In the genomic region with DNA sequence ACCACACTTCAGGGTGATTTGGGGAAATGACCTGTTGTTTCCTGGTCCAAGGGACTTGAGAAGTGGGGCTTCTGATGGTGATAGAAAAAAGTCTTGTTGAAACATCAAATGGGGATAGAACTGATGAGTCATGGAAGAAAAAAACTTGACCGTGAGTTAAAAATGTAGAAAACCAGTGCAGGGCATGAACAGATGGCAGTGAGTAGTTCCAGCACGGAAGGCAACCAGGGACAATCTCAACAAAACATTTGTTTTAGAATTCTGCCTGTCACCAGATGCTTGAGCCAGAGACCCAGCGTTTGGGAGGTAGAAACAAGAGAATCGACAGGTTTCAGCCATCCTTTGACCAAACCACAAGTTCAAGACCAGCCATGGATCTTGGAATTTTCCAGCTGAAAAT, we compare ENCODE assay signal across 28 mouse cellular contexts. TPM values are rescaled to one million over a fixed set of nuclear protein-coding genes. Genes with fewer than 3 reads are reported as not detected.
DNase-seq lines count a peak whose midpoint lies in the region; TF ChIP-seq lines count a peak whose summit lies in the region.
"Had no signal": no experiment of that assay in that cellular context is flagged by ENCODE, and none has a peak within 500 bp of the region (broad histone marks: within the 10 kb centered on the region; RNA-seq: fewer than 3 reads in every experiment).

No protein-coding gene starts in this region.

- no peaks in the 10 kb centered on the region for H3K27me3 ChIP-seq in heart, adult 2 months (ENCODE audit: control insufficient read depth, insufficient read depth, low read length)
- H3K27me3 ChIP-seq in embryonic facial prominence, embryonic 10.5 days (replicated peaks; ENCODE audit: low read depth, poor library complexity, severe bottlenecking), result no peaks in the 10 kb centered on the region
- H3K27me3 ChIP-seq: embryonic facial prominence, embryonic 12.5 days; forebrain, embryonic 12.5 days; heart, embryonic 12.5 days; limb, embryonic 12.5 days; liver, embryonic 13.5 days; midbrain, embryonic 15.5 days; neural tube, embryonic 12.5 days; Patski had no signal

- H3K4me3 ChIP-seq in heart, adult 2 months, result no peak overlapping the region
- no peak overlapping the region for H3K4me3 ChIP-seq in embryonic facial prominence, embryonic 10.5 days
- H3K4me3 ChIP-seq: embryonic facial prominence, embryonic 12.5 days; erythroblast, embryonic 14.5 days; forebrain, embryonic 12.5 days; heart, embryonic 12.5 days; hindbrain, embryonic 10.5 days; limb, embryonic 12.5 days; liver, embryonic 13.5 days; midbrain, embryonic 15.5 days; neural tube, embryonic 12.5 days had no signal

- peak; percentile 8 for DNase-seq in heart, adult 11 months
- DNase-seq in heart, adult 2 months, result no peak
- DNase-seq in left cerebral cortex, postnatal 25 days (ENCODE audit: low spot score in 2 of 2), result peak; percentile 16 to 85
- DNase-seq in left cerebral cortex, adult 11 months (ENCODE audit: low spot score), result no peak
- peak; percentile 24 to 54 for DNase-seq in frontal cortex, postnatal 36 days (ENCODE audit: low spot score in 2 of 2)
- DNase-seq in telencephalon, adult 2 months (ENCODE audit: low read depth, low spot score), result peak; percentile 73
- DNase-seq in embryonic facial prominence, embryonic 10.5 days (ENCODE audit: low spot score), result no peak
- no peak for DNase-seq in lung, postnatal 36 days
- DNase-seq: adrenal gland, adult 2 months; cerebellum, adult 11-12 months; cerebellum, postnatal 10 days; gastrocnemius, postnatal 10 days; heart, postnatal 10 days; kidney, adult 9 months; kidney, postnatal 14 days; liver, embryonic 13.5 days; lung, embryonic 14.5 days; lung, postnatal 4 days had no signal

- 68% methylated on average over 4 of the region's 4 CpGs for WGBS in heart, adult 2 months
- 87% methylated on average over 4 of the region's 4 CpGs for WGBS in embryonic facial prominence, embryonic 10.5 days

- no peaks in the 10 kb centered on the region for H3K79me2 ChIP-seq in heart, adult 2 months (replicated peaks; ENCODE audit: control insufficient read depth, insufficient read depth, low read length)

- H3K27ac ChIP-seq in heart, adult 2 months, result no peak overlapping the region
- H3K27ac ChIP-seq in embryonic facial prominence, embryonic 10.5 days (replicated peaks), result no peak overlapping the region
- H3K27ac ChIP-seq: embryonic facial prominence, embryonic 12.5 days; forebrain, embryonic 12.5 days; hindbrain, embryonic 10.5 days; hindbrain, postnatal 0 days; limb, embryonic 12.5 days; liver, embryonic 13.5 days; midbrain, embryonic 15.5 days; neural tube, embryonic 12.5 days had no signal

- no peaks in the 10 kb centered on the region for H3K9me3 ChIP-seq in embryonic facial prominence, embryonic 10.5 days
- H3K9me3 ChIP-seq: embryonic facial prominence, embryonic 12.5 days; forebrain, embryonic 12.5 days; heart, embryonic 12.5 days; hindbrain, embryonic 10.5 days; limb, embryonic 12.5 days; liver, embryonic 13.5 days; midbrain, embryonic 15.5 days; neural tube, embryonic 12.5 days had no signal

- no peak for TF ChIP-seq CTCF in heart, adult 2 months (IDR thresholded peaks at IDR 0.05)

- TF ChIP-seq POLR2A in heart, adult 2 months (IDR thresholded peaks at IDR 0.05; ENCODE audit: insufficient read depth, low read depth, low read length), result no peak

- H3K4me1 ChIP-seq in heart, adult 2 months (ENCODE audit: control insufficient read depth, insufficient read depth, low read length), result no peaks in the 10 kb centered on the region
- H3K4me1 ChIP-seq in embryonic facial prominence, embryonic 10.5 days, result no peaks in the 10 kb centered on the region
- H3K4me1 ChIP-seq: embryonic facial prominence, embryonic 12.5 days; forebrain, embryonic 12.5 days; heart, embryonic 12.5 days; hindbrain, embryonic 10.5 days; limb, embryonic 12.5 days; liver, embryonic 13.5 days; midbrain, embryonic 15.5 days; neural tube, embryonic 12.5 days had no signal

- intact Hi-C loops in heart, adult 2 months (cut with DNase I), result loop anchor here (10.0 kb wide), 1 partner anchor 159 kb away; no protein-coding TSS in a partner anchor
- intact Hi-C loops in left cerebral cortex, postnatal 25 days (cut with DNase I), result loop anchor here (10.0 kb wide), 1 partner anchor 649 kb away; the partner anchor contains the start of gene Pfn2

- no peak overlapping the region for H3K9ac ChIP-seq in heart, adult 2 months (ENCODE audit: low read depth, low read length)
- H3K9ac ChIP-seq: embryonic facial prominence, embryonic 12.5 days; forebrain, embryonic 12.5 days; heart, embryonic 12.5 days; limb, embryonic 12.5 days; liver, embryonic 13.5 days; lung, embryonic 14.5 days; midbrain, embryonic 15.5 days; neural tube, embryonic 12.5 days had no signal

- TF ChIP-seq EP300 in heart, adult 2 months (IDR thresholded peaks at IDR 0.05; ENCODE audit: insufficient read depth, low read depth, low read length), result no peak

- no peaks in the 10 kb centered on the region for H3K36me3 ChIP-seq in heart, adult 2 months (ENCODE audit: control insufficient read depth, insufficient read depth, low read length)
- H3K36me3 ChIP-seq in embryonic facial prominence, embryonic 10.5 days (replicated peaks), result no peaks in the 10 kb centered on the region
- H3K36me3 ChIP-seq: embryonic facial prominence, embryonic 12.5 days; forebrain, embryonic 12.5 days; heart, embryonic 12.5 days; hindbrain, embryonic 10.5 days; limb, embryonic 12.5 days; liver, embryonic 13.5 days; midbrain, embryonic 15.5 days; neural tube, embryonic 12.5 days had no signal

RNA-seq across cellular contexts. Expression of gene Eif2a, which starts 32.0 kb away (rescaled TPM):
- total RNA-seq in heart, adult 2 months (2021), result 10 to 100 TPM; 32.0 to 42.0 TPM
- 9.3 and 27.5 TPM in 2 replicates for polyA plus RNA-seq in heart, adult 2 months (2012; rRNA removed)
- 10 to 100 TPM; 40.8 to 42.2 TPM for total RNA-seq in left cerebral cortex, postnatal 25 days (2021)
- polyA plus RNA-seq in embryonic facial prominence, embryonic 10.5 days (2016; fragmentation: Nextera tagmentation; extraction: Ambion mirVana), result 57.4 and 58.9 TPM in 2 replicates

RNA-seq across cellular contexts. Expression of gene Serp1, which starts 32.1 kb away (rescaled TPM):
- total RNA-seq in heart, adult 2 months (2021), result 10 to 100 TPM; 12.2 to 12.3 TPM
- 6.8 and 9.0 TPM in 2 replicates for polyA plus RNA-seq in heart, adult 2 months (2012; rRNA removed)
- 10 to 100 TPM; 23.4 to 25.4 TPM for total RNA-seq in left cerebral cortex, postnatal 25 days (2021)
- polyA plus RNA-seq in embryonic facial prominence, embryonic 10.5 days (2016; fragmentation: Nextera tagmentation; extraction: Ambion mirVana), result 144 and 146 TPM in 2 replicates

Comparison
In these comparisons a context has a peak if more than half of its experiments do, and no peak if none do; other contexts are left out.
1. DNase-seq: peak in heart, adult 11 months (single experiment), left cerebral cortex, postnatal 25 days (2 of 2), frontal cortex, postnatal 36 days (2 of 2) and telencephalon, adult 2 months (single experiment); none in heart, adult 2 months (0 of 2), left cerebral cortex, adult 11 months (single experiment), embryonic facial prominence, embryonic 10.5 days (single experiment) and lung, postnatal 36 days (single experiment).